Mouse (Mus musculus) c-Kit-positive CD71-negative TER-119-negative erythroid progenitor cells, embryonic 14.5 days (primary cell): ENCODE results near the gene Dixdc1.
"Not testable (repeated sequence)": the region's sequence is repeated elsewhere in the genome, so short reads cannot be mapped to it uniquely, and the experiment has no call there.

Source experiments
- DNase-seq: peaks from one replicate; pipeline ENCODE4 v3.0.0-alpha.2; 2013; ENCODE audit warnings: low read depth

Dixdc1 gene

GRCm38 (mm10) chr9:50646826-50647370 is 92.4 kb downstream of the Dixdc1 start:
- no peak for DNase-seq

- DNase-seq: no peak
Measured at GRCm38 (mm10) chr9:50634270-50634669, 105.0 kb downstream of the Dixdc1 start.

- DNase-seq: no peak
Measured at GRCm38 (mm10) chr9:50633059-50633458, 106.3 kb downstream of the Dixdc1 start.

- no peak for DNase-seq
Measured at GRCm38 (mm10) chr9:50632016-50632688, 107.2 kb downstream of the Dixdc1 start.

DNA sequence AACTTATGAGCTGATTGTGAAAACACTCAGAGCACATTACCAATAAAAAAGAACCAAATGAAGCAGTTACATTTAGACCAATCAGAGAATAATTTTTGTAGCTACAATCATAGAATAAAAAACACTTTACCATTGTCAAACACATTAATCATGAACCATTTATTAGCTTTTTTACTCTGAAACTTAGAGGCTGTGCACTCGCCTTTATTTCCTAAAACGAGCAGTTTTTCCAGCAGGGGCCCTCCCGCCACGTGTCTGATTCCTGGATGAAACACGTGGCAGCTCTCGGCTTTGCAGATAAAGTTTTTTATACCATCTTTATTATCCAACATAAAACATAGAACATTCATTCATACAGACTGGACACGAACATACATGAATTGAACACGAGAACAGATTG is 108.4 kb downstream of the Dixdc1 start:
- DNase-seq: not testable (repeated sequence)

DNA sequence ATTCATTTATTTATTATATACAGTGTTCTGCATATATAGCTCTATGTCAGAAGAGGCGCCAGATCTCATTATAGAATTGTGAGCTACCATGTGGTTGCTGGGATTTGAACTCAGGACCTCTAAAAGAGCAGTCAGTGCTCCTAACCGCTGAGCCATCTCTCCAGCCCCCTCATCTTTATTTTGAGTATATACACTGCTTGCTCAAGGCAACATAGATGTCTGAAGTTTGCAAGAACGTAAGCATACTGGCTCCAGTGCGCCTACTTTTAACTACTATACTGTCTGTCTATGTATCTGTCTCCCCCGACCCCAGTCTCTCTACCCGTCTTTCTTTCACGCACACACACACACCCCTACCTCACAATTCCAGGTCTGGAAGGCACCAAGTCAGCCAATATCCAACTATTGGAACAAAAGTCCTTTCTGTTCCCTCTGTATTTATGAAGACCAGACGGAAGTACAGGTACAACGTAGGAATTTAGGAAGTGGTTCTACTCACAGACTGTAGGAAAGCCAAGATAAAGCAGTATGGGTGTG is 121.5 kb downstream of the Dixdc1 start:
- DNase-seq: no peak

- DNase-seq: peak; percentile 92
Measured at GRCm38 (mm10) chr9:50616766-50617603, 122.3 kb downstream of the Dixdc1 start, which contains the start of the genes Pih1d2 and Nkapd1. Gene Pih1d2, plus strand, starts transcription at chr9:50617321. Gene Nkapd1, minus strand, starts transcription at chr9:50617464.

GRCm38 (mm10) chr9:50616161-50616560 is 123.2 kb downstream of the Dixdc1 start:
- no peak for DNase-seq
